9 mouse cellular contexts compared by ENCODE assay signal in the genomic region with DNA sequence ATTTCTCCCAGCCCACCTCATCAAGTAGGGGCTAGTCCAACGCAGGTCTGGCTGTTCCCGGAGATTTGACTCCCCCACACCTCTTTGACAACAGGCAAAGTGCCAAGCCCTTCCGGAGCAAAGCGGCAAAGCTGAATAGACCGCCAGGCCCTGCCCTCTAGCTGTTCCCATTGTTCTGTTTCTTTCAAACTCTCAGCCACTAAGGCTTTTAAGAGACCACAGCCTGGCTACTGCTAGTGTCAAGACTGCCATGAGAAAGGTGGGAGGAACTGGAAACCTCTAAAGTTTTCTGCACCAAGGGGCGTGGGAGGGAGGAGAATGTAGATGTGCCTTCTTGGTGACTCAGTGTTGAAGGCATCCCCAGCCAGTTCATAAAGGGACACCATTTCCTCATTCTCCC.
A peak's percentile ranks its signal among the peaks of the same experiment; 100 is the strongest.
DNase-seq lines count a peak whose midpoint lies in the region; ATAC-seq and TF ChIP-seq lines count a peak whose summit lies in the region.
"Had no signal": no experiment of that assay in that cellular context is flagged by ENCODE, and none has a peak within 500 bp of the region (broad histone marks: within the 10 kb centered on the region; RNA-seq: fewer than 3 reads in every experiment).

No protein-coding gene starts in this region.

- H3K36me3 ChIP-seq in forebrain, embryonic 14.5 days (ENCODE audit: control insufficient read depth, insufficient read depth, low read length) = no peaks in the 10 kb centered on the region
- H3K36me3 ChIP-seq in forebrain, postnatal 0 days (ENCODE audit: insufficient read depth) = no peaks in the 10 kb centered on the region
- H3K36me3 ChIP-seq in lung, embryonic 16.5 days (ENCODE audit: control insufficient read depth, insufficient read depth, low read length) = no peaks in the 10 kb centered on the region
- no peaks in the 10 kb centered on the region for H3K36me3 ChIP-seq in stomach, postnatal 0 days (ENCODE audit: control insufficient read depth, insufficient read depth, low read length)

- DNase-seq in forebrain, embryonic 14.5 days (ENCODE audit: low spot score) = peak; percentile 44
- no peak for DNase-seq in forebrain, postnatal 0 days
- DNase-seq in lung, postnatal 25 days (ENCODE audit: low spot score) = no peak
- peak; percentile 56 for DNase-seq in gonadal fat pad, adult 2 months (ENCODE audit: low read depth)
- DNase-seq in stomach, postnatal 0 days (ENCODE audit: low spot score) = peak; percentile 32
- no peak for DNase-seq in gastrocnemius, postnatal 25 days
- no peak for DNase-seq in thymus, postnatal 10 days (ENCODE audit: low spot score in 2 of 2)
- DNase-seq: adrenal gland, postnatal 14 days had no signal

- WGBS in forebrain, embryonic 14.5 days = 1% methylated on average over 6 of the region's 6 CpGs
- WGBS in forebrain, postnatal 0 days = 9% methylated on average over 6 of the region's 6 CpGs
- 15% methylated on average over 6 of the region's 6 CpGs for WGBS in lung, embryonic 16.5 days
- WGBS in stomach, postnatal 0 days = 27% methylated on average over 6 of the region's 6 CpGs

- ATAC-seq in forebrain, embryonic 14.5 days = no peak
- no peak for ATAC-seq in forebrain, postnatal 0 days
- ATAC-seq in lung, embryonic 16.5 days (ENCODE audit: low read depth) = no peak
- no peak for ATAC-seq in stomach, postnatal 0 days (ENCODE audit: low FRiP score, low TSS enrichment)

- H3K4me3 ChIP-seq in forebrain, embryonic 14.5 days (ENCODE audit: low read depth, low read length) = no peak overlapping the region
- no peak overlapping the region for H3K4me3 ChIP-seq in forebrain, postnatal 0 days (ENCODE audit: low read depth, low read length)
- H3K4me3 ChIP-seq in lung, embryonic 16.5 days (ENCODE audit: low read length) = no peak overlapping the region
- no peak overlapping the region for H3K4me3 ChIP-seq in stomach, postnatal 0 days (ENCODE audit: low read depth, low read length)

- H3K9me3 ChIP-seq in forebrain, embryonic 14.5 days (replicated peaks; ENCODE audit: control insufficient read depth, low read length) = no peaks in the 10 kb centered on the region
- no peaks in the 10 kb centered on the region for H3K9me3 ChIP-seq in forebrain, postnatal 0 days (ENCODE audit: low read length)
- H3K9me3 ChIP-seq in lung, embryonic 16.5 days (ENCODE audit: control insufficient read depth, low read length) = no peaks in the 10 kb centered on the region
- no peaks in the 10 kb centered on the region for H3K9me3 ChIP-seq in stomach, postnatal 0 days (ENCODE audit: control insufficient read depth, low read length)

- H3K27me3 ChIP-seq in forebrain, embryonic 14.5 days (replicated peaks; ENCODE audit: control insufficient read depth, insufficient read depth, low read length) = no peaks in the 10 kb centered on the region
- H3K27me3 ChIP-seq in forebrain, postnatal 0 days (ENCODE audit: insufficient read depth, low read length) = no peaks in the 10 kb centered on the region
- no peaks in the 10 kb centered on the region for H3K27me3 ChIP-seq in lung, embryonic 16.5 days (ENCODE audit: control insufficient read depth, insufficient read depth, low read depth, low read length)
- H3K27me3 ChIP-seq in stomach, postnatal 0 days (ENCODE audit: control insufficient read depth, insufficient read depth, low read length) = no peaks in the 10 kb centered on the region

- H3K4me1 ChIP-seq in forebrain, embryonic 14.5 days (ENCODE audit: control insufficient read depth, insufficient read depth, low read length) = peaks cover 42% of the 10 kb centered on the region
- H3K4me1 ChIP-seq in forebrain, postnatal 0 days (ENCODE audit: insufficient read depth) = peaks cover 16% of the 10 kb centered on the region
- H3K4me1 ChIP-seq in lung, embryonic 16.5 days (replicated peaks; ENCODE audit: control insufficient read depth, insufficient read depth, low read length) = peaks cover 32% of the 10 kb centered on the region
- H3K4me1 ChIP-seq in stomach, postnatal 0 days (replicated peaks; ENCODE audit: control insufficient read depth, insufficient read depth) = peaks cover 3% of the 10 kb centered on the region; the same call in 1 of the 2 replicates

- no peak overlapping the region for H3K27ac ChIP-seq in forebrain, embryonic 14.5 days (ENCODE audit: low read depth, low read length)
- H3K27ac ChIP-seq in forebrain, postnatal 0 days (ENCODE audit: low read depth, low read length) = no peak overlapping the region
- H3K27ac ChIP-seq in lung, embryonic 16.5 days (ENCODE audit: low read length) = no peak overlapping the region
- H3K27ac ChIP-seq in stomach, postnatal 0 days (replicated peaks) = no peak overlapping the region

- no peak overlapping the region for H3K4me2 ChIP-seq in forebrain, embryonic 14.5 days (ENCODE audit: low read length)
- H3K4me2 ChIP-seq in forebrain, postnatal 0 days (ENCODE audit: low read depth) = no peak overlapping the region
- no peak overlapping the region for H3K4me2 ChIP-seq in lung, embryonic 16.5 days (ENCODE audit: low read depth, low read length)
- no peak overlapping the region for H3K4me2 ChIP-seq in stomach, postnatal 0 days (replicated peaks; ENCODE audit: low read depth)

- no peak for TF ChIP-seq CTCF in forebrain, postnatal 0 days (IDR thresholded peaks at IDR 0.05; ENCODE audit: low read depth)
- TF ChIP-seq CTCF in stomach, postnatal 0 days (IDR thresholded peaks at IDR 0.05; ENCODE audit: low read depth) = no peak

- TF ChIP-seq EP300 in stomach, postnatal 0 days (optimal IDR thresholded peaks at IDR 0.05) = no peak

- peak overlapping the region; percentile 25; the same call in 1 of the 2 replicates for H3K9ac ChIP-seq in forebrain, embryonic 14.5 days (ENCODE audit: low read length)
- no peak overlapping the region for H3K9ac ChIP-seq in forebrain, postnatal 0 days
- H3K9ac ChIP-seq in lung, embryonic 16.5 days (ENCODE audit: low read length) = 0 out of 2 replicates have a peak overlapping the region, but pooled peaks have one; percentile 8
- no peak overlapping the region for H3K9ac ChIP-seq in stomach, postnatal 0 days (ENCODE audit: low read length)

Comparison
In these comparisons a context has a peak if more than half of its experiments do, and no peak if none do; other contexts are left out.
1. DNase-seq: peak in forebrain, embryonic 14.5 days (single experiment), gonadal fat pad, adult 2 months (single experiment) and stomach, postnatal 0 days (single experiment); none in forebrain, postnatal 0 days (single experiment), lung, postnatal 25 days (single experiment), gastrocnemius, postnatal 25 days (single experiment) and thymus, postnatal 10 days (0 of 2).
2. H3K9ac ChIP-seq: peak in forebrain, embryonic 14.5 days (single experiment) and lung, embryonic 16.5 days (single experiment); none in forebrain, postnatal 0 days (single experiment) and stomach, postnatal 0 days (single experiment).